ENCODE assay signal across 8 mouse cellular contexts in genomic region chr17:32809544-32810374, GRCm38 (mm10). TPM values are rescaled to one million over a fixed set of nuclear protein-coding genes. Genes with fewer than 3 reads are reported as not detected.
A peak's percentile ranks its signal among the peaks of the same experiment; 100 is the strongest.
DNase-seq lines count a peak whose midpoint lies in the region; ATAC-seq and TF ChIP-seq lines count a peak whose summit lies in the region.

Zfp811 (minus strand) TSS chr17:32809931.

- H3K9me3 ChIP-seq in forebrain, embryonic 11.5 days (ENCODE audit: control insufficient read depth, low read length): no peaks in the 10 kb centered on the region
- no peaks in the 10 kb centered on the region for H3K9me3 ChIP-seq in hindbrain, embryonic 14.5 days (ENCODE audit: control insufficient read depth, low read length)
- no peaks in the 10 kb centered on the region for H3K9me3 ChIP-seq in neural tube, embryonic 14.5 days (ENCODE audit: control insufficient read depth, low read length)

- intact Hi-C loops in left cerebral cortex, postnatal 36 days (cut with DNase I): no loop called here

- WGBS in forebrain, embryonic 11.5 days: 0% methylated on average over 17 of the region's 17 CpGs
- under 1% methylated on average over 17 of the region's 17 CpGs for WGBS in hindbrain, embryonic 14.5 days
- WGBS in neural tube, embryonic 14.5 days: 1% methylated on average over 17 of the region's 17 CpGs

- no peaks in the 10 kb centered on the region for H3K27me3 ChIP-seq in forebrain, embryonic 11.5 days (ENCODE audit: control insufficient read depth, insufficient read depth, low read length)
- H3K27me3 ChIP-seq in hindbrain, embryonic 14.5 days (ENCODE audit: control insufficient read depth, insufficient read depth, low read length): no peaks in the 10 kb centered on the region
- H3K27me3 ChIP-seq in neural tube, embryonic 14.5 days (ENCODE audit: control insufficient read depth, insufficient read depth, low read length): no peaks in the 10 kb centered on the region

- H3K4me3 ChIP-seq in forebrain, embryonic 11.5 days (ENCODE audit: low read depth, low read length): peak within 1 kb of the TSS; percentile 59
- H3K4me3 ChIP-seq in hindbrain, embryonic 14.5 days (replicated peaks; ENCODE audit: low read length): peak within 1 kb of the TSS; percentile 64
- peak within 1 kb of the TSS; percentile 61 for H3K4me3 ChIP-seq in neural tube, embryonic 14.5 days (ENCODE audit: low read depth, low read length)

- H3K27ac ChIP-seq in forebrain, embryonic 11.5 days (ENCODE audit: low read depth, low read length): peak within 1 kb of the TSS; percentile 88
- peak within 1 kb of the TSS; percentile 94 for H3K27ac ChIP-seq in hindbrain, embryonic 14.5 days
- H3K27ac ChIP-seq in neural tube, embryonic 14.5 days (ENCODE audit: low read depth, low read length): peak within 1 kb of the TSS; percentile 89

- ATAC-seq in forebrain, embryonic 11.5 days (replicated peaks; ENCODE audit: low FRiP score): peak; percentile 87
- ATAC-seq in hindbrain, embryonic 14.5 days (ENCODE audit: low FRiP score): peak; percentile 92
- peak; percentile 93 for ATAC-seq in neural tube, embryonic 14.5 days (ENCODE audit: low read depth)

- no peak; the same call in 1 of the 2 replicates for TF ChIP-seq POLR2A in brain, embryonic 14.5 days (IDR thresholded peaks at IDR 0.05; ENCODE audit: borderline replicate concordance, extremely low read depth, insufficient read depth, insufficient read length, poor library complexity, severe bottlenecking)

- H3K36me3 ChIP-seq in forebrain, embryonic 11.5 days (ENCODE audit: control insufficient read depth, insufficient read depth, low read length): no peaks in the 10 kb centered on the region
- H3K36me3 ChIP-seq in hindbrain, embryonic 14.5 days (replicated peaks; ENCODE audit: control insufficient read depth, insufficient read depth): 0 out of 2 replicates have a peak, but pooled peaks cover 5% of the 10 kb centered on the region
- H3K36me3 ChIP-seq in neural tube, embryonic 14.5 days (ENCODE audit: control insufficient read depth, insufficient read depth, low read length): no peaks in the 10 kb centered on the region

- no peak for TF ChIP-seq CTCF in brain, embryonic 14.5 days (IDR thresholded peaks at IDR 0.05; ENCODE audit: borderline replicate concordance, extremely low read depth, insufficient read depth, insufficient read length)

- H3K4me2 ChIP-seq in forebrain, embryonic 11.5 days (ENCODE audit: low read depth, low read length, severe bottlenecking): peak within 1 kb of the TSS; percentile 77
- H3K4me2 ChIP-seq in hindbrain, embryonic 14.5 days (replicated peaks): peak within 1 kb of the TSS; percentile 78
- H3K4me2 ChIP-seq in neural tube, embryonic 14.5 days (ENCODE audit: low read depth, low read length): peak within 1 kb of the TSS; percentile 58

- peaks cover 9% of the 10 kb centered on the region; the same call in 1 of the 2 replicates for H3K4me1 ChIP-seq in forebrain, embryonic 11.5 days (replicated peaks; ENCODE audit: control insufficient read depth, insufficient read depth, low read length)
- H3K4me1 ChIP-seq in hindbrain, embryonic 14.5 days (replicated peaks; ENCODE audit: control insufficient read depth, insufficient read depth, low read length): peaks cover 30% of the 10 kb centered on the region
- peaks cover 16% of the 10 kb centered on the region; the same call in 1 of the 2 replicates for H3K4me1 ChIP-seq in neural tube, embryonic 14.5 days (ENCODE audit: control insufficient read depth, insufficient read depth, low read length)

- DNase-seq in adrenal gland, adult (ENCODE audit: inconsistent age in 2 of 2, low spot score in 1 of 2): peak; percentile 11 to 45
- DNase-seq in adrenal gland, adult 18-20 months (ENCODE audit: low spot score in 2 of 2): no peak
- peak; percentile 96 for DNase-seq in brain, embryonic 14.5 days (ENCODE audit: low read depth)
- peak; percentile 77 for DNase-seq in forebrain, embryonic 11.5 days (ENCODE audit: low spot score)
- DNase-seq in hindbrain, embryonic 14.5 days (ENCODE audit: low spot score): peak; percentile 85
- peak; percentile 47 to 50 for DNase-seq in left cerebral cortex, postnatal 36 days (ENCODE audit: low spot score in 2 of 2)
- DNase-seq in spleen, adult 18-20 months: no peak

- peak within 1 kb of the TSS; percentile 77 for H3K9ac ChIP-seq in forebrain, embryonic 11.5 days (ENCODE audit: low read length)
- peak within 1 kb of the TSS; percentile 94 for H3K9ac ChIP-seq in hindbrain, embryonic 14.5 days
- peak within 1 kb of the TSS; percentile 74 for H3K9ac ChIP-seq in neural tube, embryonic 14.5 days (replicated peaks; ENCODE audit: low read depth, low read length)

RNA-seq across cellular contexts. Expression of gene Zfp811, which starts in this region (rescaled TPM):
- total RNA-seq in adrenal gland, adult 18-20 months (2021): under 1 TPM; 0.46 to 0.64 TPM
- polyA plus RNA-seq in brain, embryonic 14.5 days (2012; rRNA removed): 21.9 and 40.7 TPM in 2 replicates
- polyA plus RNA-seq in forebrain, embryonic 11.5 days (2014; fragmentation: Nextera tagmentation; extraction: Ambion mirVana): 25.0 and 27.4 TPM in 2 replicates
- 39.8 and 46.8 TPM in 2 replicates for polyA plus RNA-seq in hindbrain, embryonic 14.5 days (2014; fragmentation: Nextera tagmentation; extraction: Ambion mirVana)
- total RNA-seq in left cerebral cortex, postnatal 36 days (2021): 1 to 10 TPM; 5.7 to 8.5 TPM
- 58.4 and 60.6 TPM in 2 replicates for polyA plus RNA-seq in neural tube, embryonic 14.5 days (2014; fragmentation: Nextera tagmentation; extraction: Ambion mirVana)

Comparison
In these comparisons a context has a peak if more than half of its experiments do, and no peak if none do; other contexts are left out.
1. RNA of gene Zfp811 (total RNA-seq): 5.7 to 8.5 TPM in left cerebral cortex, postnatal 36 days; 0.46 to 0.64 TPM in adrenal gland, adult 18-20 months; every median in the first group is over 4 times any median in the second.
2. DNase-seq: peak in adrenal gland, adult (2 of 2), brain, embryonic 14.5 days (single experiment), forebrain, embryonic 11.5 days (single experiment), hindbrain, embryonic 14.5 days (single experiment) and left cerebral cortex, postnatal 36 days (2 of 2); none in adrenal gland, adult 18-20 months (0 of 2) and spleen, adult 18-20 months (0 of 2).
3. Peak in every context shown above with its lines, with median percentiles within 50 percentile points of each other: ATAC-seq, H3K27ac ChIP-seq, H3K4me2 ChIP-seq, H3K4me3 ChIP-seq and H3K9ac ChIP-seq.